Mouse (Mus musculus) MN1 (cell line): ENCODE results near the gene Tap2.

Source experiments
- DNase-seq: peaks from one replicate; pipeline ENCODE4 v3.0.0-alpha.2; 2016; ENCODE audit warnings: low spot score

Tap2 gene

GRCm38 (mm10) chr17:34203444-34203843 lies at the start of gene Tap2:
Tap2 (plus strand) TSS chr17:34203527.
- peak; percentile 39 for DNase-seq

GRCm38 (mm10) chr17:34155534-34155933 lies 47.8 kb upstream of the Tap2 start:
- DNase-seq, result no peak

- DNase-seq, result peak; percentile 47
Measured at GRCm38 (mm10) chr17:34164202-34164895, 39.0 kb upstream of the Tap2 start.

GRCm38 (mm10) chr17:34165033-34165730 lies 38.1 kb upstream of the Tap2 start:
- DNase-seq, result no peak

GRCm38 (mm10) chr17:34169279-34169678 lies 34.0 kb upstream of the Tap2 start:
- peak; percentile 71 for DNase-seq

- no peak for DNase-seq
Measured at GRCm38 (mm10) chr17:34170487-34170876, 32.8 kb upstream of the Tap2 start.

- peak; percentile 81 for DNase-seq
Measured at GRCm38 (mm10) chr17:34170877-34171498, 32.3 kb upstream of the Tap2 start.

- DNase-seq, result no peak
Measured at GRCm38 (mm10) chr17:34172528-34172927, 30.8 kb upstream of the Tap2 start.

GRCm38 (mm10) chr17:34174075-34174474 lies 29.3 kb upstream of the Tap2 start:
- DNase-seq, result no peak

GRCm38 (mm10) chr17:34177179-34177578 lies 26.1 kb upstream of the Tap2 start:
- no peak for DNase-seq

- no peak for DNase-seq
Measured at GRCm38 (mm10) chr17:34179019-34179418, 24.3 kb upstream of the Tap2 start.

GRCm38 (mm10) chr17:34179913-34180859 lies 23.1 kb upstream of the Tap2 start:
- DNase-seq, result no peak

GRCm38 (mm10) chr17:34183564-34184219 lies 19.6 kb upstream of the Tap2 start:
- no peak for DNase-seq

GRCm38 (mm10) chr17:34185526-34185925 lies 17.8 kb upstream of the Tap2 start:
- no peak for DNase-seq

- DNase-seq, result no peak
Measured at GRCm38 (mm10) chr17:34186885-34187260, 16.5 kb upstream of the Tap2 start.

- DNase-seq, result peak; percentile 97
Measured at GRCm38 (mm10) chr17:34187261-34187916, 15.9 kb upstream of the Tap2 start, which contains the start of the genes Tap1 and Psmb9. Tap1 (plus strand) TSS chr17:34187553. Psmb9 (minus strand) TSS chr17:34187764.

- peak; percentile 60 for DNase-seq
Measured at GRCm38 (mm10) chr17:34188010-34188409, 15.3 kb upstream of the Tap2 start.

GRCm38 (mm10) chr17:34188986-34189385 lies 14.3 kb upstream of the Tap2 start:
- no peak for DNase-seq

GRCm38 (mm10) chr17:34192852-34193251 lies 10.5 kb upstream of the Tap2 start:
- no peak for DNase-seq

- DNase-seq, result no peak
Measured at GRCm38 (mm10) chr17:34193468-34193867, 9.9 kb upstream of the Tap2 start.

- DNase-seq, result no peak
Measured at GRCm38 (mm10) chr17:34194723-34195122, 8.6 kb upstream of the Tap2 start.
